Mouse (Mus musculus) heart, postnatal 25 days (tissue): Measurements from ENCODE around the gene Acvrl1. TPM values are rescaled to one million over a fixed set of nuclear protein-coding genes. Genes with fewer than 3 reads are reported as not detected.

Experiments used
- DNase-seq: peaks from one replicate; pipeline ENCODE4 v3.0.0; 2022; ENCODE audit warnings: low spot score
- intact Hi-C: fragments of 180-260 bp; cut with DNase I; formaldehyde crosslinking; loops from one replicate; pipeline ENCODE4 v1.15.1; 2025
- total RNA-seq, 2 experiments: library from RNA; stranded (reverse); gene quantifications; 2 replicates each; pipeline ENCODE4 v1.2.3; 2021

Gene Acvrl1
- total RNA-seq, 2 experiments from 2014 or later: 23.2 to 31.5 TPM

DNA sequence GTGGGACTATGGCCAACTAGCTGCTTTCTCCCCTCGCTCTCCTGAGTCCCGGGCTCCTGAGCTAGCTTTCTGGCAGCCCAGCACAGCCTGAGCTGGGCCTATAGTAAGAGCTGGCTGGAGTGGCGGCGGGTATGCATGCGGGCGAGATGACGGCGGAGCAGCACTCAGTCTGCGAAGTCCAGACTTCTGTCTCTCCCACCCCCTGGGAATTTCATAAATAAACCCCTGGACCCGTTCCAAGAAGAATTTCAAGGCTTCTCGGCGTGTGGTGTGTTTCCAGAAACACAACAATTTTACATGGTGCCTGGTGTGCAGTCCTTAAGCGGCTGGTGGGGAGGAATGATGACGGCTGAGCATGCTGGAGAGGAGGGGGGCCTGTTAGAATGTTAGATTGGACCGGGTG lies 34.7 kb downstream of the Acvrl1 start:
- no peak for DNase-seq
- intact Hi-C loops: no loop called here

DNA sequence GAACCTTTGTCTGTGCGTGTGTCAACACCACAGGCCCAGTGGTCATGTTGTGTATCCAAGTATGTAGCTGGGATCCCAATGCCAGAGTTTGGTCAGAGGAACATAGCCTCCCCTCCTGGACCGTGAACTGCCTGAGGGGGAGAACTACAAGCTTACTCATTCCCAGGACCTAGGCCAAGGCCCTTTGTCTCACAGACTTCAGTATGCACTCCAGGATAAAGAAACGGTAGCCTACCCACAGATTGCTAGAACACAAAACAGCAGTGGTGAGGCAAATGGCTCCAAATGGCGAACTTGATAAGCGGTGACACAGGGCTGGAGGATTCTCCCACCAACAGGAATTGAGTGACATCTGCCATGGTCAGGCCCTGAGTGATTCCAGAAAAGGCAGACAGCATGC lies 35.5 kb downstream of the Acvrl1 start:
- DNase-seq: no peak
- intact Hi-C loops: no loop called here

DNA sequence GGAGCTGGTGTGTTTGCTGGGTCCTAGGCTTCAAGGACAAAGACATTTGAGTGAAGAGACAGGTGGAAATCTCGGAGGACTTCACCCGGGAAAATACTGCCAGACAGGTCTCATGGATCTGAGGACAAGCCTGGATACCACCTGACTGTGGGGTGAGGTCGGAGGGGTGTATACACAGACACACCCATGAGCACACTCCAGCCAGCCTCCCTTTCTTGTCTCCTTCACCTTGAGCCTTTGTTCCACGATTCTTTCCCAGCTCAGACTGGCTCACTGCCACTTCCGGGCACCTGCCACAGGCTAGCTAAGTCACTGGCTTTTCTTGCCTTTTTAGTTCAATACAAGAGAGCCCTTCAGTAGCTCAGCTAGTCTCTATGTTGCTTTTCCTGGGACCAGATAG lies 36.0 kb downstream of the Acvrl1 start:
- intact Hi-C loops: no loop called here
- no peak for DNase-seq

GRCm38 (mm10) chr15:101165658-101166437 lies 37.5 kb downstream of the Acvrl1 start:
- intact Hi-C loops: no loop called here
- DNase-seq: no peak

- no peak for DNase-seq
- intact Hi-C loops: no loop called here
These were observed 39.2 kb downstream of the Acvrl1 start for GRCm38 (mm10) chr15:101167553-101167952.

DNA sequence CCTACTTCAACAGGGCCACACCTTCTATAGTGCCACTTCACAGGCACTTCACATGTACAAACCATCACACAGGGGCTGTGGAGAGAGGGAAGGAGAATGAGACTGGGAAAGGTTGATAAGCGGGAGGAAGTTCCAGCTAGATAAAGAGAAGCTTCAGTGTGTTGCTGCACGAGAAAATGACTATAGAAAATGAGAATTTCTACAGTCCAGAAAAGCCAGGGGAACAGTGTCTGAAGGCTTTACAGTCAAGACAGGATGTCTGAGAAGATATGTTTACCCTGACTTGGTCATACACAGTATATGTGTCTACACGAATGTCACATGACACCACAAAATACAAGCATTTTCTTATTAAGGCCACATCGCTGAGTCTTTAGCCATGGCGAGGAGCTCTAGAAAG lies 41.6 kb downstream of the Acvrl1 start:
- intact Hi-C loops: no loop called here
- no peak for DNase-seq

DNA sequence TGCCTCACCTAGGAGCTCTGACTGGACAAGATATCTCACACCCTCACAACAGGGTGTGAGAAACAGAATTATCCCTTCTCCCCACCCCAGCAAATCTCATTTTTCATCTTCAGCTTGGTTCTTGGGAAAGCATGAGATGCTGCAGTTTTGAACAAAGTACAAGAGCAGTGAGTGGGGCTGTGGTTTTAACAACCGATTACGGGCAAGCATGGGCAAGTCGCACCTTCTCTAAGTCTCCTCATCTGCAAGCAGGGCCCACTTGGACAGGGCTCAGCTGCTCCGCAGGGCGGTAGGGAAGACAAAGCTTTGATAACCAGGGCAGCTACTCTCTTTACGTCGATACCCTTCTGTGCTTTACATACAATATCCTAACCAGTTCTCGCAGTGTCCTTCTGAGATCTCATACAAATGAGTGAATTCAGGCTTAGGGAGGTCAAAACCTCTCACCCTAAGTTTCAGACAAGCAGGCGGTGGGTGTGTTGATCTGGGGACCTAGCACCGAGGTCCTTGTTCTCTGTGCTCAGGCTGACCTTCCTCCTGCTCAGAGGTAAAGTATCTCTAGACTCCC lies 42.2 kb downstream of the Acvrl1 start:
- intact Hi-C loops: no loop called here
- no peak for DNase-seq

DNA sequence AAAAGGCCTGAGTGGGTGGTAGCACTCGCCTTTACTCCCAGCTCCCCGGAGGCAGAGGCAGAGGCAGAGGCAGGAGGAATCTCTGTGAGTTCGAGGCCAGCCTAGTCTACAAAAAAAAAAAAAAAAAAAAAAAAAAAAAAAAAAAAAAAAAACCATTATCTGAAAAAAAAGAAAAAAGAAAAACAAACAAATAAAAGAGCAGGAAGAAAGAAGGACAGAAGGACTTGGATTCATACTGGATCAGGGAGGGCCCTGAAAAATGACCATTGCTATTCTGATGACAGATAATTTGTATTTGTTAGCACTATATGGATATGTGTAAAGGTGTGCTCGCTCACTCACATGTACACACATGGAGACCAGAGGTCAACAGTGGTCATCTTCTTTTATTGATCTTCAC lies 43.0 kb downstream of the Acvrl1 start:
- intact Hi-C loops: no loop called here
- DNase-seq: no peak

- no peak for DNase-seq
- intact Hi-C loops: no loop called here
These were observed 43.7 kb downstream of the Acvrl1 start for GRCm38 (mm10) chr15:101172016-101172415.

DNA sequence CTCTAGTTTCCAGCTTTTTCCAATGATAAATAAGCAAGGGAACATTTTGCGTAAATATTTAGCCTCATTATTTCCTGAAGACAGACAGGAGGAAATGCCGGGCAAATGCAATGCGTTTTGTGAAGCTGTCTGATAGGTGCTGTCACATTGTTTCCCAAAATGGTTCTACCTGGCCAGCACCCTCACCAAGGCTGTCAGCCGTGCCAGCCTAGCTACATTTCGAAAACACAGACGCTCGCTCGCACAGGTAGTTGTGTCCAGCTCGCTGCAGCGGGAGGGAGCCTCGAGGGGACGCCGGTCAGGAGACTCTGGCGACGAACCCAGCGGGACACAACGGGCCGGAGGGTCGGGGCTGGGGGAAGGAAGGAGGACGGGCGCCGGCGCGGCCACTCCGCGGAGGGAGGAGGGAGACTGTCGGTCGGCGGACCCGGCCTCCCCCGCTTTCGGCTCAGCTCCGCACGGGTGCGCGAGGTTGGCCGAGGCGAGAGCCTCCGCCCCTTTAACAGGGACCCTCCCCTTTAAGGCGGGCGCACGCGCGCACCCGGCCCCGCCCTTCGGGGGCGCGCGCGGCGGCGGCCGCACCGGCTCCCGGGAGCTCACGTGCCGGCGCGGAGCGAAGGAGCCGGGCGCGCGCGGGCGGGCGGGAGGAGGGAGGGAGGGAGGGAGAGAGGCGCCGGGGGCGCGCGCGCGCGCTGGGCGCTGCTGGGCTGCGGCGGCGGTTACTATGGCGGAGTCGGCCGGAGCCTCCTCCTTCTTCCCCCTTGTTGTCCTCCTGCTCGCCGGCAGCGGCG lies 45.3 kb downstream of the Acvrl1 start, which contains the start of gene Acvr1b:
Acvr1b (plus strand) TSS at position 647 of the 791 bp plus-strand sequence.
- intact Hi-C loops: loop anchor here (1.0 to 2.0 kb wide), 2 partner anchors 18 to 27 kb away; no protein-coding TSS in a partner anchor
- peak; percentile 89 for DNase-seq

GRCm38 (mm10) chr15:101174294-101175130 lies 46.2 kb downstream of the Acvrl1 start:
- intact Hi-C loops: loop anchor here (2.0 kb wide), 1 partner anchor 28 kb away; no protein-coding TSS in a partner anchor
- peak; percentile 12 for DNase-seq

GRCm38 (mm10) chr15:101175131-101175460 lies 46.8 kb downstream of the Acvrl1 start:
- intact Hi-C loops: loop anchor here (2.0 kb wide), 1 partner anchor 28 kb away; no protein-coding TSS in a partner anchor
- DNase-seq: no peak

DNA sequence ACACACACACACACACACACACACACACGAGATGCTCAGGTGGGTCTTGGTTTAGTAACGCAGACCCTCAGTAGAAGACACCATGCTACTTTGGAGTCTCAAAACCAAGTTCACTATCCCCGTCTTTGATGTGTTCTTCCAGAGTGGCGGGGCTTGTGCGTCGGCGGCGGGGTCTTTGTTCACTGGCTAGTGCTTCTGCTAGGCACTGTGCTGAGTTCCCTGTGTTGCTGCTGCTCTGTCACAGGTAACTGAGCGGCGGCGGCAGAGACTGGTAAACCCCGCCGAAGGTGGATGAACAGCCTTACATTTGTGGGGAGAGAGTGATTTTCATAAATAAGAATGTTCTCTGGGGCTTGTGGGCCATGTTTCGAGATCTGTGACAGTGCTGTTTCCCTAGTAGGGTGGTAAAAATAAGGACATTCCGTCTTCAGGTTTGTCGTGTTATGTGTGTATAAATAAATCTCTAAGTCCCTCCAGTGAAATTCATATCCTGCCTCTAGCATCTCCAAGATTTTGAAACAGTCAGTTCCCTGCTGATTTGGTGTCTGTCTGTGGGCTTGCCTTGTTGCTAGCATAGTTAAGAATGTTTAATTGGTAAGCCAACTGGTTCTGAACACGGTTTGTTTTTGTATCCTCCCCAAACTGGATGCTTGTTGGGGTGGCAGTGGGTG lies 47.4 kb downstream of the Acvrl1 start:
- DNase-seq: no peak
- intact Hi-C loops: loop anchor here (2.0 kb wide), 2 partner anchors 15 to 29 kb away; no protein-coding TSS in a partner anchor

GRCm38 (mm10) chr15:101176284-101176680 lies 48.0 kb downstream of the Acvrl1 start:
- intact Hi-C loops: loop anchor here (2.0 kb wide), 1 partner anchor 15 kb away; no protein-coding TSS in a partner anchor

DNA sequence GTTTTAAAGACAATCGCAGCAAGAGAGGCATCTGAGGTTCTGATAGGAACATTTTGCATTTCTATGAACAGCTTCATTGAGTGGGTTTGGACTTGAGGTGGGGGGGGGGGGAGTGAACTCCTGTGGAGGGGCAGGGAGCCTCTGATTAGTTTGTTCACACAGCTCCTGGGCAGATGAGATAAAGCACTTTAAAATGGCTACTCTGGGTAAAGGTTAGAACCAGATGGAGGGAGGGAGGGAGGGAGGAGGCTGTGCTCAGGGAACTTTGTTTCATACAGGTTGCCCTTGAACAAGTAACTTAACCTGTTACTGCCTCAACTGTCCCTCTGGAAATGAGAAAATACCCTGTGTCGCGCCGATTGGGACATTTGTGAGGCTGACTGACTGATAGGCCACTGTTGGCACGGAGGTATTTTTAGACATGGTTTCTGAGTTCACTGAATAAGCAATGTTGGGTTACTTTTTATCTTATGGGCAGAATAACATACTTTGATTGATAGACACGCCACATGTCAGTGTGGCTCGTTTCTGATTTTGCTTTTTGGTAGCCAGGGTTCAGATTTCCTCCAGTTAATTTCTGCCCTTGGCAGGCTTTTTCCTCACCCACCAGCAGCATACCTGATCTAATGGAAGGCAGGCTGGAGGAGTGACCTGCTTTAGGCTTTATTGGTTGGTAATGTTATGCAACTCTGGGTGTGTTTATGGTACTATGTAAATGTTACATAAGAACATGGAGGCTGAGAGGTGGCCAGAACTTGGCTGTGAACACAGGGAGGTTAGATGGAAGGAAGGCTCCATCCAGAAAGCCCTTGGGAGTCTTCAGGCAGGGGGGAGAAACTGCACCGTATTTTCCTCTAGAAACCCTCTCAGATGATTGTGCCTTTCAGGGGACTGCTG lies 48.7 kb downstream of the Acvrl1 start:
- no peak for DNase-seq
- intact Hi-C loops: loop anchor here (2.0 kb wide), 1 partner anchor 14 kb away; no protein-coding TSS in a partner anchor

More at GRCm38 (mm10) chr15:101176284-101176680, 48.0 kb downstream of the Acvrl1 start:
- DNase-seq: no peak

- no peak for DNase-seq
- intact Hi-C loops: loop anchor here (2.0 kb wide), 1 partner anchor 16 kb away; no protein-coding TSS in a partner anchor
These were observed 52.2 kb downstream of the Acvrl1 start for GRCm38 (mm10) chr15:101180363-101181105.

GRCm38 (mm10) chr15:101181106-101181466 lies 52.8 kb downstream of the Acvrl1 start:
- intact Hi-C loops: loop anchor here (2.0 kb wide), 1 partner anchor 16 kb away; no protein-coding TSS in a partner anchor

More at GRCm38 (mm10) chr15:101181106-101181466, 52.8 kb downstream of the Acvrl1 start:
- no peak for DNase-seq
